Mouse (Mus musculus): ENCODE measurements around the gene Gabrb1.

DNA sequence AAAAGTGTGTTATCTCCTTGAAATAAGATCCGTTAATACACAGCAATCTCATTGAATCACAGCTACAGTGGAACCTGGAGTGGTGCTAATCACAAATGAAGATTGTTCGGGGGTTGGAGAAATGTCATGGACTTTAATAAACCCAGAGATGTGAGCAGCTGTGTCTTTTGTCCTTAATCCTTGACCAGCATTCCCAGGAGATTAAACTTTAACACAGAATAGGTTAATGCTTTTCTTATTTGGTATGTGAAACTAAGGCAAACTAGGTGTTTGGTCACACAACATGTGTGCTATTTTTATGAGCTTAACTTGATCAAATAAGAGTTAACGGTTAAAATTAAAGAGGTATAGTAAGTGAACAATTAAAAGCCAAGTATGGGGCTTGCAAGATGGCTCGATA lies 341.6 kb downstream of the Gabrb1 start:
- TF ChIP-seq POLR2A (IDR thresholded peaks at IDR 0.05; ENCODE audit: low read depth, low read length) (no peak), CTCF (IDR thresholded peaks at IDR 0.05; ENCODE audit: extremely low read depth, insufficient read depth, insufficient read length, insufficient replicate concordance) (no peak)

All from spleen, adult 2 months (tissue).